Mouse (Mus musculus) neural tube, embryonic 12.5 days (tissue): Measurements from ENCODE around the gene Nxpe2. TPM values are rescaled to one million over a fixed set of nuclear protein-coding genes. Genes with fewer than 3 reads are reported as not detected.

Source experiments
- ATAC-seq: fragments of 200-750 bp; cut with Nextera tagmentation; 2 replicates; pipeline ENCODE4 v1.8.0; 2017; ENCODE audit warnings: low read depth, mild to moderate bottlenecking, moderate TSS enrichment, moderate library complexity; ENCODE audit not compliant: low FRiP score
- H3K27ac ChIP-seq: fragments of 300-500 bp; sonication (generic); 2 replicates; pipeline ENCODE4 v1.5.1; 2016
- H3K27me3 ChIP-seq: fragments of 300-500 bp; sonication (generic); replicated peaks from 2 replicates; pipeline ENCODE4 v1.6.1; 2016; ENCODE audit warnings: mild to moderate bottlenecking
- H3K36me3 ChIP-seq: fragments of 300-500 bp; sonication (generic); 2 replicates; pipeline ENCODE4 v1.6.1; 2016; ENCODE audit warnings: mild to moderate bottlenecking
- H3K4me1 ChIP-seq: fragments of 300-500 bp; sonication (generic); 2 replicates; pipeline ENCODE4 v1.6.1; 2016
- H3K4me2 ChIP-seq: fragments of 300-500 bp; sonication (generic); replicated peaks from 2 replicates; pipeline ENCODE4 v1.6.1; 2016; ENCODE audit warnings: mild to moderate bottlenecking
- H3K4me3 ChIP-seq: fragments of 300-500 bp; sonication (generic); 2 replicates; pipeline ENCODE4 v1.5.1; 2016
- H3K9ac ChIP-seq: fragments of 300-500 bp; sonication (generic); 2 replicates; pipeline ENCODE4 v1.6.1; 2016; ENCODE audit warnings: mild to moderate bottlenecking
- H3K9me3 ChIP-seq: fragments of 300-500 bp; sonication (generic); 2 replicates; pipeline ENCODE4 v1.6.1; 2016; ENCODE audit warnings: mild to moderate bottlenecking
- WGBS: fragments of 180-500 bp; shearing (Covaris S2); methylation state at CpG from one replicate; pipeline ENCODE4 v1.1.7; 2016; 5-methylcytosine and 5-hydroxymethylcytosine counted together
- polyA plus RNA-seq: library from polyadenylated mRNA; unstranded; fragments of >200 nt; fragmentation: Nextera tagmentation; extraction: Ambion mirVana; gene quantifications from 2 replicates; pipeline ENCODE4 v1.2.1, GENCODE M21; 2016

Gene Nxpe2
- polyA plus RNA-seq, 1 experiment from 2014 or later, result 0.60 TPM

GRCm38 (mm10) chr9:48284221-48284620 lies 69.0 kb downstream of the Nxpe2 start:
- 89% methylated on average over 8 of the region's 8 CpGs for WGBS

GRCm38 (mm10) chr9:48276831-48277230 lies 76.4 kb downstream of the Nxpe2 start:
- no peak for ATAC-seq
- Histone ChIP-seq H3K27me3 (no peaks in the 10 kb centered on the region), H3K9me3 (no peaks in the 10 kb centered on the region), H3K4me3 (no peak overlapping the region), H3K36me3 (no peaks in the 10 kb centered on the region), H3K4me1 (no peaks in the 10 kb centered on the region), H3K4me2 (no peak overlapping the region), H3K27ac (no peak overlapping the region), H3K9ac (no peak overlapping the region)
- WGBS, result 94% methylated on average over 15 of the region's 15 CpGs

More at GRCm38 (mm10) chr9:48284221-48284620, 69.0 kb downstream of the Nxpe2 start:
- no peaks in the 10 kb centered on the region for H3K36me3 ChIP-seq
- no peak for ATAC-seq
- H3K27ac ChIP-seq, result no peak overlapping the region
- no peak overlapping the region for H3K4me3 ChIP-seq
- H3K4me2 ChIP-seq, result no peak overlapping the region
- H3K9ac ChIP-seq, result no peak overlapping the region
- H3K4me1 ChIP-seq, result no peaks in the 10 kb centered on the region
- no peaks in the 10 kb centered on the region for H3K27me3 ChIP-seq
- H3K9me3 ChIP-seq, result no peaks in the 10 kb centered on the region

Other genes with a start within 250 kb of the Nxpe2 start
- gene Nxpe4, start 191.4 kb downstream of the Nxpe2 start, polyA plus RNA-seq, result 6.3 and 7.9 TPM in 2 replicates
- 89.9 and 93.8 TPM in 2 replicates for gene Rexo2, start 127.2 kb upstream of the Nxpe2 start, polyA plus RNA-seq
- gene Rbm7, start 141.8 kb upstream of the Nxpe2 start, polyA plus RNA-seq, result 97.7 and 98.6 TPM in 2 replicates
- gene Gm5617, start 142.0 kb upstream of the Nxpe2 start, polyA plus RNA-seq, result 35.5 and 36.0 TPM in 2 replicates